Mouse (Mus musculus): ENCODE data around the gene Aass. TPM values are rescaled to one million over a fixed set of nuclear protein-coding genes. Genes with fewer than 3 reads are reported as not detected.

Aass gene
- total RNA-seq, 2 experiments from 2014 or later = 0.54 to 3.3 TPM

GRCm38 (mm10) chr6:23076060-23076459, 56.7 kb downstream of the Aass start:
- DNase-seq (ENCODE audit: low spot score in 2 of 2) = no peak

GRCm38 (mm10) chr6:23055734-23056133, 77.1 kb downstream of the Aass start:
- DNase-seq (ENCODE audit: low spot score in 2 of 2) = no peak

- no peak for DNase-seq (ENCODE audit: low spot score in 2 of 2)
Observed at GRCm38 (mm10) chr6:23048836-23049235, 84.0 kb downstream of the Aass start.

- DNase-seq (ENCODE audit: low spot score in 2 of 2) = no peak
Observed at GRCm38 (mm10) chr6:23028251-23028650, 104.5 kb downstream of the Aass start.

Other genes with a start within 250 kb of the Aass start
- not detected for gene Fezf1, start 115.4 kb upstream of the Aass start, total RNA-seq (2021)

Measured in adrenal gland, adult 18-20 months (tissue).